Mouse (Mus musculus) heart, adult 2 months (tissue): ENCODE data around the gene Gm47959. TPM values are rescaled to one million over a fixed set of nuclear protein-coding genes. Genes with fewer than 3 reads are reported as not detected.

Source experiments
- DNase-seq, 2 experiments: peaks; one replicate each; pipeline ENCODE4 v3.0.0; 2021
- H3K27ac ChIP-seq: fragments of 200-600 bp; 2 replicates; pipeline ENCODE4 v1.8.1; 2022
- H3K27me3 ChIP-seq: fragments of 200-500 bp; 2 replicates; pipeline ENCODE4 v1.6.1; 2012; ENCODE audit warnings: mild to moderate bottlenecking, low read length, inconsistent platforms, mixed read lengths; ENCODE audit not compliant: control insufficient read depth, insufficient read depth
- H3K36me3 ChIP-seq: fragments of 200-500 bp; 2 replicates; pipeline ENCODE4 v1.6.1; 2012; ENCODE audit warnings: low read length, inconsistent platforms; ENCODE audit not compliant: control insufficient read depth, insufficient read depth
- H3K4me1 ChIP-seq: fragments of 200-500 bp; 2 replicates; pipeline ENCODE4 v1.6.1; 2011; ENCODE audit warnings: low read length; ENCODE audit not compliant: control insufficient read depth, insufficient read depth
- H3K4me3 ChIP-seq: fragments of 200-600 bp; 2 replicates; pipeline ENCODE4 v1.8.1; 2022
- H3K79me2 ChIP-seq: fragments of 200-500 bp; replicated peaks from 2 replicates; pipeline ENCODE4 v1.6.1; 2012; ENCODE audit warnings: mild to moderate bottlenecking, inconsistent platforms, low read length, moderate library complexity, mixed read lengths; ENCODE audit not compliant: control insufficient read depth, insufficient read depth
- H3K9ac ChIP-seq: fragments of 200-500 bp; 2 replicates; pipeline ENCODE4 v1.6.1; 2012; ENCODE audit warnings: low read depth, mild to moderate bottlenecking, control low read depth, inconsistent platforms, low read length, mixed read lengths
- CTCF ChIP-seq: fragments of 200-600 bp; IDR thresholded peaks from 2 replicates; pipeline ENCODE4 v1.8.1; 2022; ENCODE audit warnings: antibody characterized with exemption, mild to moderate bottlenecking, moderate library complexity
- EP300 ChIP-seq: fragments of 200-500 bp; IDR thresholded peaks from 2 replicates; pipeline ENCODE4 v1.6.1; 2011; ENCODE audit warnings: low read depth, low read length, control low read depth; ENCODE audit not compliant: insufficient read depth
- POLR2A ChIP-seq: fragments of 200-500 bp; IDR thresholded peaks from 2 replicates; pipeline ENCODE4 v1.6.1; 2011; ENCODE audit warnings: mild to moderate bottlenecking, low read depth, low read length, control low read depth; ENCODE audit not compliant: insufficient read depth
- WGBS: fragments of 180-500 bp; shearing (Covaris S2); methylation state at CpG from one replicate; pipeline ENCODE4 v1.1.7; 2018; 5-methylcytosine and 5-hydroxymethylcytosine counted together
- intact Hi-C: fragments of 180-260 bp; cut with DNase I; formaldehyde crosslinking; loops from one replicate; pipeline ENCODE4 v1.15.1; 2025
- polyA plus RNA-seq: library from polyadenylated mRNA; depleted of rRNA; stranded (reverse); fragments of >200 nt; gene quantifications from 2 replicates; pipeline ENCODE4 v1.2.3, GENCODE M21; 2012; rRNA removed
- total RNA-seq, 2 experiments: library from RNA; stranded (reverse); gene quantifications; 2 replicates each; pipeline ENCODE4 v1.2.3; 2021

Gene Gm47959
- total and polyA plus RNA-seq, 3 experiments, result not detected

GRCm38 (mm10) chr1:83036892-83037667, 36.7 kb downstream of the Gm47959 start:
- Histone ChIP-seq H3K79me2 (no peaks in the 10 kb centered on the region), H3K27ac (no peak overlapping the region), H3K4me1 (no peaks in the 10 kb centered on the region), H3K9ac (no peak overlapping the region), H3K36me3 (no peaks in the 10 kb centered on the region), H3K27me3 (no peaks in the 10 kb centered on the region), H3K4me3 (no peak overlapping the region)
- intact Hi-C loops, result no loop called here
- DNase-seq, result no peak
- TF ChIP-seq EP300 (no peak), CTCF (no peak), POLR2A (no peak)
- WGBS, result 81% methylated on average over 11 of the region's 11 CpGs

- peak within 1 kb of the TSS; percentile 46 for H3K4me3 ChIP-seq
- peak within 1 kb of the TSS; percentile 26; the same call in 1 of the 2 replicates for H3K27ac ChIP-seq
- H3K27me3 ChIP-seq, result no peaks in the 10 kb centered on the region
- DNase-seq, result peak; percentile 28 to 44
- intact Hi-C loops, result no loop called here
- TF ChIP-seq POLR2A, result peak; percentile 51; the same call in 1 of the 2 replicates
- TF ChIP-seq CTCF, result no peak
- TF ChIP-seq EP300, result no peak
- H3K79me2 ChIP-seq, result no peaks in the 10 kb centered on the region
- H3K4me1 ChIP-seq, result no peaks in the 10 kb centered on the region
- WGBS, result 1% methylated on average over 25 of the region's 25 CpGs
- no peaks in the 10 kb centered on the region for H3K36me3 ChIP-seq
- peak within 1 kb of the TSS; percentile 4; the same call in 1 of the 2 replicates for H3K9ac ChIP-seq
These were observed 37.8 kb downstream of the Gm47959 start, which contains the start of gene Slc19a3 for GRCm38 (mm10) chr1:83038109-83038672. Gene Slc19a3, minus strand, starts transcription at chr1:83038448.

GRCm38 (mm10) chr1:83039080-83039479, 38.7 kb downstream of the Gm47959 start:
- H3K4me1 ChIP-seq, result no peaks in the 10 kb centered on the region
- intact Hi-C loops, result no loop called here
- 87% methylated on average over 4 of the region's 4 CpGs for WGBS
- no peak overlapping the region for H3K4me3 ChIP-seq
- H3K36me3 ChIP-seq, result no peaks in the 10 kb centered on the region
- no peak overlapping the region for H3K27ac ChIP-seq
- H3K79me2 ChIP-seq, result no peaks in the 10 kb centered on the region
- H3K9ac ChIP-seq, result no peak overlapping the region
- H3K27me3 ChIP-seq, result no peaks in the 10 kb centered on the region
- no peak for DNase-seq
- TF ChIP-seq POLR2A (no peak), CTCF (no peak), EP300 (no peak)

GRCm38 (mm10) chr1:83042380-83042779, 42.0 kb downstream of the Gm47959 start, which contains the start of gene Krtap28-10:
Gene Krtap28-10, minus strand, starts transcription at chr1:83042480.
- Histone ChIP-seq H3K79me2 (no peaks in the 10 kb centered on the region), H3K27ac (no peak within 1 kb of the TSS), H3K36me3 (no peaks in the 10 kb centered on the region), H3K4me3 (no peak within 1 kb of the TSS), H3K4me1 (no peaks in the 10 kb centered on the region), H3K27me3 (no peaks in the 10 kb centered on the region; the same call in 1 of the 2 replicates), H3K9ac (no peak within 1 kb of the TSS)
- intact Hi-C loops, result no loop called here
- WGBS, result 83% methylated on average over 2 of the region's 2 CpGs
- DNase-seq, result no peak
- TF ChIP-seq CTCF, result no peak
- TF ChIP-seq EP300, result no peak
- no peak for TF ChIP-seq POLR2A

GRCm38 (mm10) chr1:83044882-83045427, 44.6 kb downstream of the Gm47959 start, which contains the start of gene Gm47969:
Gene Gm47969, plus strand, starts transcription at chr1:83044932.
- H3K36me3 ChIP-seq, result no peaks in the 10 kb centered on the region
- no peak for TF ChIP-seq POLR2A
- TF ChIP-seq CTCF, result no peak
- no peak for TF ChIP-seq EP300
- no peaks in the 10 kb centered on the region for H3K4me1 ChIP-seq
- intact Hi-C loops, result no loop called here
- no peak within 1 kb of the TSS for H3K4me3 ChIP-seq
- no peak within 1 kb of the TSS for H3K9ac ChIP-seq
- no peak within 1 kb of the TSS for H3K27ac ChIP-seq
- H3K27me3 ChIP-seq, result no peaks in the 10 kb centered on the region; the same call in 1 of the 2 replicates
- WGBS, result 70% methylated on average over 5 of the region's 5 CpGs
- no peaks in the 10 kb centered on the region for H3K79me2 ChIP-seq
- no peak for DNase-seq

Other genes starting within 250 kb of the Gm47959 start
- gene Tm4sf20, start 232.1 kb upstream of the Gm47959 start, total RNA-seq, result not detected
- gene Tm4sf20, start 232.1 kb upstream of the Gm47959 start, polyA plus RNA-seq, result not detected in 2 replicates
- not detected for gene Gm47791, start 229.3 kb upstream of the Gm47959 start, total RNA-seq
- gene Gm47791, start 229.3 kb upstream of the Gm47959 start, polyA plus RNA-seq, result not detected in 2 replicates
- 10 to 100 TPM; 27.9 to 29.8 TPM for gene Agfg1, start 161.1 kb upstream of the Gm47959 start, total RNA-seq
- 28.2 and 47.5 TPM in 2 replicates for gene Agfg1, start 161.1 kb upstream of the Gm47959 start, polyA plus RNA-seq
- gene A030005L19Rik, start 87.2 kb upstream of the Gm47959 start, total RNA-seq, result not detected
- gene A030005L19Rik, start 87.2 kb upstream of the Gm47959 start, polyA plus RNA-seq, result 0.53 and 0.76 TPM in 2 replicates
- not detected for gene A030014E15Rik, start 75.6 kb upstream of the Gm47959 start, total RNA-seq
- not detected in 2 replicates for gene A030014E15Rik, start 75.6 kb upstream of the Gm47959 start, polyA plus RNA-seq
- gene Gm6217, start 69.1 kb upstream of the Gm47959 start, total RNA-seq, result not detected
- gene Gm6217, start 69.1 kb upstream of the Gm47959 start, polyA plus RNA-seq, result not detected in 2 replicates
- not detected for gene A030003K21Rik, start 57.2 kb upstream of the Gm47959 start, total RNA-seq
- not detected in 2 replicates for gene A030003K21Rik, start 57.2 kb upstream of the Gm47959 start, polyA plus RNA-seq
- gene Gm7544, start 44.5 kb upstream of the Gm47959 start, total RNA-seq, result not detected
- not detected in 2 replicates for gene Gm7544, start 44.5 kb upstream of the Gm47959 start, polyA plus RNA-seq
- gene Gm47955, start 40.3 kb upstream of the Gm47959 start, total RNA-seq, result not detected
- gene Gm47955, start 40.3 kb upstream of the Gm47959 start, polyA plus RNA-seq, result not detected in 2 replicates
- gene Slc19a3, start 37.9 kb downstream of the Gm47959 start, total RNA-seq, result under 1 TPM; 0.20 to 0.39 TPM
- 0.66 and 1.00 TPM in 2 replicates for gene Slc19a3, start 37.9 kb downstream of the Gm47959 start, polyA plus RNA-seq
- gene Krtap28-10, start 41.9 kb downstream of the Gm47959 start, total RNA-seq, result not detected
- gene Krtap28-10, start 41.9 kb downstream of the Gm47959 start, polyA plus RNA-seq, result not detected in 2 replicates
- gene Gm47969, start 44.4 kb downstream of the Gm47959 start, total RNA-seq, result not detected
- not detected in 2 replicates for gene Gm47969, start 44.4 kb downstream of the Gm47959 start, polyA plus RNA-seq
- gene A030005K14Rik, start 58.8 kb downstream of the Gm47959 start, total RNA-seq, result not detected
- not detected in 2 replicates for gene A030005K14Rik, start 58.8 kb downstream of the Gm47959 start, polyA plus RNA-seq
- gene Krtap28-13, start 60.4 kb downstream of the Gm47959 start, total RNA-seq, result not detected
- gene Krtap28-13, start 60.4 kb downstream of the Gm47959 start, polyA plus RNA-seq, result not detected in 2 replicates
- not detected for gene Ccl20, start 116.2 kb downstream of the Gm47959 start, total RNA-seq
- gene Ccl20, start 116.2 kb downstream of the Gm47959 start, polyA plus RNA-seq, result 0.20 TPM in 1 of 2 replicates, not detected in the other
- not detected for gene Daw1, start 159.2 kb downstream of the Gm47959 start, total RNA-seq
- gene Daw1, start 159.2 kb downstream of the Gm47959 start, polyA plus RNA-seq, result 0.08 TPM in 1 of 2 replicates, not detected in the other